Mouse (Mus musculus): ENCODE data around the gene Gm11273. TPM values are rescaled to one million over a fixed set of nuclear protein-coding genes. Genes with fewer than 3 reads are reported as not detected.

The Gm11273 gene
- total RNA-seq (2023) = 14.0 TPM

GRCm38 (mm10) chr13:21501182-21501581 is at the start of gene Gm11273:
Gene Gm11273 (minus strand): TSS chr13:21501418.

GRCm38 (mm10) chr13:21542708-21543107 is 41.5 kb upstream of the Gm11273 start, which contains the start of gene Olfr1366:
Gene Olfr1366 (minus strand): TSS chr13:21542808.

GRCm38 (mm10) chr13:21530781-21531201 is 29.6 kb upstream of the Gm11273 start, which contains the start of gene Zkscan8:
Gene Zkscan8 (minus strand): TSS chr13:21531120.

GRCm38 (mm10) chr13:21495080-21495479 is 6.1 kb downstream of the Gm11273 start, which contains the start of gene AK157302:
Gene AK157302 (plus strand): TSS chr13:21495223.

GRCm38 (mm10) chr13:21478759-21479670 is 22.2 kb downstream of the Gm11273 start, which contains the start of the genes Zkscan4 and Gm10065:
Gene Zkscan4 (plus strand): TSS chr13:21478907.
Gene Gm10065 (minus strand): TSS chr13:21479441.

GRCm38 (mm10) chr13:21468061-21469019 is 32.9 kb downstream of the Gm11273 start, which contains the start of gene Nkapl:
Gene Nkapl (minus strand): TSS chr13:21468509.

GRCm38 (mm10) chr13:21453449-21453848 is 47.8 kb downstream of the Gm11273 start, which contains the start of gene Zscan26:
Gene Zscan26 (minus strand): TSS chr13:21453730.

Other genes starting within 250 kb of the Gm11273 start
- not detected for gene Gpx5, start 208.7 kb downstream of the Gm11273 start, total RNA-seq (2023)
- not detected for gene Gpx6, start 189.3 kb downstream of the Gm11273 start, total RNA-seq (2023)
- gene Olfr1367, start 154.5 kb downstream of the Gm11273 start, total RNA-seq (2023) = not detected
- gene Zscan12, start 138.6 kb downstream of the Gm11273 start, total RNA-seq (2023) = 7.0 TPM
- 62.2 TPM for gene Zkscan3, start 98.7 kb downstream of the Gm11273 start, total RNA-seq (2023)
- gene Pgbd1, start 60.4 kb downstream of the Gm11273 start, total RNA-seq (2023) = 0.58 TPM
- 51.2 TPM for gene Zscan26, start 47.7 kb downstream of the Gm11273 start, total RNA-seq (2023)
- gene Nkapl, start 32.9 kb downstream of the Gm11273 start, total RNA-seq (2023) = not detected
- not detected for gene Zkscan4, start 22.5 kb downstream of the Gm11273 start, total RNA-seq (2023)
- gene Gm10065, start 22.0 kb downstream of the Gm11273 start, total RNA-seq (2023) = not detected
- gene AK157302, start 6.2 kb downstream of the Gm11273 start, total RNA-seq (2023) = 5.6 TPM
- 11.5 TPM for gene Zkscan8, start 29.7 kb upstream of the Gm11273 start, total RNA-seq (2023)
- not detected for gene Olfr1366, start 41.4 kb upstream of the Gm11273 start, total RNA-seq (2023)
- not detected for gene Olfr1535, start 58.5 kb upstream of the Gm11273 start, total RNA-seq (2023)
- gene Olfr1364, start 80.3 kb upstream of the Gm11273 start, total RNA-seq (2023) = not detected
- not detected for gene Olfr1362, start 112.6 kb upstream of the Gm11273 start, total RNA-seq (2023)
- not detected for gene Olfr11, start 141.1 kb upstream of the Gm11273 start, total RNA-seq (2023)
- gene Olfr1361, start 162.0 kb upstream of the Gm11273 start, total RNA-seq (2023) = not detected
- gene Olfr1360, start 176.0 kb upstream of the Gm11273 start, total RNA-seq (2023) = not detected
- gene Olfr1359, start 196.7 kb upstream of the Gm11273 start, total RNA-seq (2023) = not detected
- gene Hist1h2bl, start 214.7 kb upstream of the Gm11273 start, total RNA-seq (2023) = 29.9 TPM
- gene Hist1h2ai, start 215.0 kb upstream of the Gm11273 start, total RNA-seq (2023) = 37.0 TPM
- 46.7 TPM for gene Hist1h3h, start 216.2 kb upstream of the Gm11273 start, total RNA-seq (2023)
- gene Hist1h2bm, start 220.6 kb upstream of the Gm11273 start, total RNA-seq (2023) = 4.5 TPM
- gene Hist1h4j, start 233.6 kb upstream of the Gm11273 start, total RNA-seq (2023) = 10.9 TPM
- 328 TPM for gene Hist1h4k, start 249.1 kb upstream of the Gm11273 start, total RNA-seq (2023)